Mouse (Mus musculus) adrenal gland, adult 10 weeks (tissue): ENCODE measurements around the gene Cit. TPM values are rescaled to one million over a fixed set of nuclear protein-coding genes. Genes with fewer than 3 reads are reported as not detected.

Source experiments
- polyA plus RNA-seq: library from polyadenylated mRNA; stranded (reverse); fragments of 350-450 nt; fragmentation: Illumina TruSeq; extraction: RNeasy Lipid Tissue Mini Kit (QIAGEN cat#74804); gene quantifications from one replicate; pipeline ENCODE4 v1.2.3, GENCODE M21; 2014; ENCODE audit warnings: low read depth, low replicate concordance

Cit gene
- polyA plus RNA-seq: 2.3 TPM

DNA sequence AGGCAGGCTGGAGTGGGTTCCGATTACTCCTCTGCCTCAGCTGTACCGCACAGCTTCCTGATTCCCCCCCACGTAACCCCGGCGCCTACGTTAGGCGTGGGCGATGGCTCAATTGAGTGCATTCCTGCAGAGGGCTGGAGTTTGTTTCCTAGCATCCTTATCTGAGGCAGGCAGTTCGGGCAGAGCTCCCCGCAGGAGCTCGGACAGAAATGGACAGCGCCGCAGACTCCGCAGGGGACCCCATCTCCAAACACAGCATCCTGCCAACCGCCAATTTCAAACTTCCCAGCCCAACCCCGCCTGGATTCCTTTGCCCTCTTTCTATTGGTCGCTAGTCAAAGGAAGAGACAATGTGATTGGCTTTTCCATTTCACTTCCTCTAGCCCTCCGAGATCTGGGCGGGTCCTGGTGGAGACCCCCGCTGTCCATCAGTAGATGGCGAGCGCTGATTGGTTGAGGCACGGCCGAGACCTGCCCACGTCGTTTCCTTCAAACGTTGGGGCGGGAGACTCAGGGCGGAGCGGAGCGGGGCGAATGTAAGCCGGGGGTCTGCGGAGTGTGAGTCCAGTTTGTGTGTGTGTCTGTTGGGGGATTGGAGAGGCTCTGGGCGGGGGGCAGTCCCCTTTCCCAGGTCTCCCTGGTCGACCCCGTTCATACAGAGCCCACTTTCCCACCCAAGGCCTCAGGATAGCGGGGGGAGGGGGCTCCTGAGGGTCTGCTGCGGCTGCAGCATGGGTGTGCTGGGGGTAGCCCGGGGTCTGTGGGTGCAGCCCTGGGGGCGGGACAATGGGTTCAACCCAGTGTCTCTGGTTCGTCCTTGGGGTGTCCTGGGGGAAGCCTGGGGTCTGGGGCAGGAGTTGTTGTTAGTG is at the start of gene Cit:
Gene Cit (plus strand): TSS at position 513 of the 869 bp plus-strand sequence.

GRCm38 (mm10) chr5:116024327-116024739 is 179.3 kb downstream of the Cit start, which contains the start of gene Prkab1:
Gene Prkab1 (minus strand): TSS chr5:116024508.

Other genes with a start within 250 kb of the Cit start
- gene Rab35, start 213.4 kb upstream of the Cit start, polyA plus RNA-seq: 16.4 TPM
- 0.82 TPM for gene Bicdl1, start 113.7 kb upstream of the Cit start, polyA plus RNA-seq
- 15.2 TPM for gene Prkab1, start 179.2 kb downstream of the Cit start, polyA plus RNA-seq
- gene Tmem233, start 238.0 kb downstream of the Cit start, polyA plus RNA-seq: 1.0 TPM